Mouse (Mus musculus): Measurements from ENCODE around the gene Mmp28. TPM values are rescaled to one million over a fixed set of nuclear protein-coding genes. Genes with fewer than 3 reads are reported as not detected.

Mmp28 gene
- polyA plus RNA-seq, 1 experiment from 2014 or later, result 2.1 TPM

DNA sequence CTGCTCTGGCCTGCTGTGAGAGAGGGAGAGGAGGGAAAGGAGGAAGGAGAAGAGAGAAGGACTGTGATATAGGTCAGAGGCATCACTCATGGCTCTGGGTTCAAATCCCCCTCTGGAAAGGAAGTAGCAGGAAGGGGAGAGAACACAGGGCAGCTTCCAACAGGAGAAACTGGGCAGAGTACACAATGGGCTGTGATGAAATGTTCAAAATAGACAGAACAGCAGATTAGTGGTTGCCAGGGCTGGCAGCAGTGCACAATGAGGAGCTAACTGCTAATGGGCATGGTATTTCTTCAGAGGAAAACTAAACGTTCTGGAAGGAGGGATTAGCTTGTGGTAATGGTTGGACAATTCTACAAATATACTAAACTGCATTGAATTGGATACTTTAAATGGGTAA lies 12.3 kb downstream of the Mmp28 start:
- H3K27me3 ChIP-seq (ENCODE audit: control insufficient read depth, insufficient read depth, low read length), result peaks cover under 1% of the 10 kb centered on the region; the same call in 1 of the 2 replicates
- H3K4me2 ChIP-seq (ENCODE audit: low read depth, low read length, severe bottlenecking), result no peak overlapping the region
- H3K9ac ChIP-seq (ENCODE audit: low read length), result no peak overlapping the region
- H3K27ac ChIP-seq (ENCODE audit: low read depth, low read length), result no peak overlapping the region
- no peak for ATAC-seq (replicated peaks; ENCODE audit: low FRiP score)
- H3K4me1 ChIP-seq (replicated peaks; ENCODE audit: control insufficient read depth, insufficient read depth, low read length), result 0 out of 2 replicates have a peak, but pooled peaks cover 2% of the 10 kb centered on the region
- no peaks in the 10 kb centered on the region for H3K9me3 ChIP-seq (ENCODE audit: control insufficient read depth, low read length)
- 22% methylated on average over 1 of the region's 1 CpGs for WGBS
- DNase-seq (ENCODE audit: low spot score), result no peak
- no peaks in the 10 kb centered on the region for H3K36me3 ChIP-seq (ENCODE audit: control insufficient read depth, insufficient read depth, low read length)
- H3K4me3 ChIP-seq (ENCODE audit: low read depth, low read length), result no peak overlapping the region

DNA sequence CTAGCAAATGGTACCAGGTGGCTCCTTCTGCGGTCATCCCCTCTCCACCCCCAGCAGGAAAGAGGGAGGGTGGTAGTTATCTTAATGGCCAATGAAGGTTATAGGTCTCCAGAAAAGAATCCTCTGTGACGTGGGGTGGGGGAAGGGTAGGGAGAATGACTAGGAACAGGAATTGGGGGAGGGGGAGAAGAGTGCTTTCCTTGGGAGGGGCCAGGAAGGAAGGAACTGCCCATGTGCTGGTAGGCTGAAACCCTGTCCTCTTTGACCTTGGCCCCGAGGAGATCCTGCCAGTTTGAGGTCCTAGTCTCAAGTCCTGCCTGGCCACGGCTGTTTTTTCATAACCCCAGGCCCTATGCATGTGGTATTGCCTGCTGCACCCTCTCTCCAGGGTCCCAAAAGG lies 13.6 kb downstream of the Mmp28 start:
- H3K4me2 ChIP-seq (ENCODE audit: low read depth, low read length, severe bottlenecking), result no peak overlapping the region
- no peak overlapping the region for H3K9ac ChIP-seq (ENCODE audit: low read length)
- 58% methylated on average over 4 of the region's 4 CpGs for WGBS
- H3K4me1 ChIP-seq (replicated peaks; ENCODE audit: control insufficient read depth, insufficient read depth, low read length), result peaks cover 2% of the 10 kb centered on the region; the same call in 1 of the 2 replicates
- no peak overlapping the region for H3K4me3 ChIP-seq (ENCODE audit: low read depth, low read length)
- ATAC-seq (replicated peaks; ENCODE audit: low FRiP score) (no peak), DNase-seq (ENCODE audit: low spot score) (no peak)
- H3K36me3 ChIP-seq (ENCODE audit: control insufficient read depth, insufficient read depth, low read length), result no peaks in the 10 kb centered on the region
- no peak overlapping the region for H3K27ac ChIP-seq (ENCODE audit: low read depth, low read length)
- peaks cover 13% of the 10 kb centered on the region for H3K27me3 ChIP-seq (ENCODE audit: control insufficient read depth, insufficient read depth, low read length)
- H3K9me3 ChIP-seq (ENCODE audit: control insufficient read depth, low read length), result no peaks in the 10 kb centered on the region

DNA sequence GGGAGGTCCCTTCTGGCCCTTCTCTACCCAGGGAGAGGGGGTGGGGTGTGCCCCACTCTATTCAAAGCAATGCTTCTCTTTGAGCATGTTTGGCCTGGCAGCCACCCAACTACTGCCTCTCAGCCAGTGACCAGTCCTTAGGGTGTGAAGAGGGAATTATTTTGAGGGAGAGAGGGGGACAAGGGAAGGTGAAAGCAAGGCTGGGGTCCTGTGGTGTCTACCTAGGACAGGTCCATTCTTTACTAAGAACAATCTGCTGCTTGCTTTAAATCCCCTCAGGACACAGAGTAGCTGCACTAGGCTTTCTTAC lies 14.0 kb downstream of the Mmp28 start:
- DNase-seq (ENCODE audit: low spot score) (no peak), ATAC-seq (replicated peaks; ENCODE audit: low FRiP score) (no peak)
- H3K9ac ChIP-seq (ENCODE audit: low read length), result no peak overlapping the region
- H3K36me3 ChIP-seq (ENCODE audit: control insufficient read depth, insufficient read depth, low read length), result no peaks in the 10 kb centered on the region
- H3K4me3 ChIP-seq (ENCODE audit: low read depth, low read length), result no peak overlapping the region
- H3K9me3 ChIP-seq (ENCODE audit: control insufficient read depth, low read length), result no peaks in the 10 kb centered on the region
- H3K4me2 ChIP-seq (ENCODE audit: low read depth, low read length, severe bottlenecking), result no peak overlapping the region
- H3K27ac ChIP-seq (ENCODE audit: low read depth, low read length), result no peak overlapping the region
- peaks cover 17% of the 10 kb centered on the region for H3K27me3 ChIP-seq (ENCODE audit: control insufficient read depth, insufficient read depth, low read length)
- peaks cover 2% of the 10 kb centered on the region; the same call in 1 of the 2 replicates for H3K4me1 ChIP-seq (replicated peaks; ENCODE audit: control insufficient read depth, insufficient read depth, low read length)

DNA sequence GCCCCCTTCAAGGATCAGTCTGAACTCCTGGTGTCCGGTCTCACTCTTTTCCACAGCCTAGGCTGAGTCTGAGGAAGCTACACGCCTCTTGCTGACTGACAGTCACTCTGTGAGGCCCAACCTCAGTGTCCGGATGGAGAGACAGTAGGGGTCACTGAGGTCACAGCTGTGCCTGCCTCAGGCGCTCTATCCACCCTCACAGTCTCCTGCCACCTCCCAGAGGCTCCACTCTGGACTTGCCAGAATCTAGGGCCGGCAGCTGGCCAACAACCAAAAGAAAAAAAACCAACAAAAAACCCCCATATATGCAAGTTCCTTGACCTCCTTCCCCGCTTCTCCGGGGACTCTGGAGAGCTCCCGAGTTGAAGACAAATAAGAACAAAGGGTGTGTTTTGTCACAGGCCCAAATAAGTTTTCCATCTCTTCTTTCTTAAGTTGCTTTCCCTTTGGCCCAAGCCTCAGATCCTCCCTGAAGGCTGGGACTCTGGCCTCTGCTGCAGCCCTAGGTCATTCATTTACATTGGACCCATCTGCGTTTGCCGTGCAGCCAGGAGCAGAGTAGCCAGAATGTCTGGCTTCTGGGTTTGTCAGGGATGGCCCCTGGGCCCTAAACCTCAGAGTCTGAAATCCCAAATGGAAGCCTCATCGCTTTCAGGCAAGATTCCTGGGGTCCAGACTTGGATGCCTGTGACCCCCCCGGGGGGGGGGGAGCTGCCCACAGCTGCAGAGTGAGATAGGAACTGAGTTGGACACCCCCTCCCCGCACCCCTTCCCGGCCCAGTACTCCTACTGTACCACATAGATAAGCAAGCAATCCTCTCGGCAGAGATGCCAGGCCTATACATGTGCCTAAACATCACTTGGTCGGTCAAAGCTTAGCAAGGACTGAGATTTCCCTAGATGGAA lies 14.6 kb downstream of the Mmp28 start:
- ATAC-seq (replicated peaks; ENCODE audit: low FRiP score), result no peak
- H3K27me3 ChIP-seq (ENCODE audit: control insufficient read depth, insufficient read depth, low read length), result peaks cover 23% of the 10 kb centered on the region
- H3K9me3 ChIP-seq (ENCODE audit: control insufficient read depth, low read length), result no peaks in the 10 kb centered on the region
- DNase-seq (ENCODE audit: low spot score), result no peak
- H3K4me2 ChIP-seq (ENCODE audit: low read depth, low read length, severe bottlenecking), result no peak overlapping the region
- no peak overlapping the region for H3K4me3 ChIP-seq (ENCODE audit: low read depth, low read length)
- no peak overlapping the region for H3K9ac ChIP-seq (ENCODE audit: low read length)
- 53% methylated on average over 16 of the region's 16 CpGs for WGBS
- no peak overlapping the region for H3K27ac ChIP-seq (ENCODE audit: low read depth, low read length)
- peaks cover 2% of the 10 kb centered on the region; the same call in 1 of the 2 replicates for H3K4me1 ChIP-seq (replicated peaks; ENCODE audit: control insufficient read depth, insufficient read depth, low read length)
- no peaks in the 10 kb centered on the region for H3K36me3 ChIP-seq (ENCODE audit: control insufficient read depth, insufficient read depth, low read length)

DNA sequence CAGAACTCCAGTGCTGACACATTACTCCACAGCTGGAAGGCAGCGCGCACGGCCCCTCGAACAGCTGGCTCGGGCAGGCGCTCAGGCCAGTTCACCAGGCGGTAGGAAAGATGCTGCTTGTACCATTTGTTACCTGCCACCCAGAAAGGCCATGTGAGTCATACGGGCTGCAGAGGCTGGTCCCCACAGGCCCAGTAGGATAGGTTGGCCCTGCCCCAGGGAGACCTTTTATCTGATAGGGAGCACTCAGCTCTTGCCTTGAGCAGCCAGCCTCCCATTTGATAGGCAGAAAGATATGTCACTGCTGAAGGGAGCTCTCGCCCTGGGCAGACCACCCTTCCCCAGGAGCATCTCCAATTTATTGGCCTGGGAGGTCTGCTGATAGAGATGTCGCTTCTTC lies 15.3 kb downstream of the Mmp28 start:
- Histone ChIP-seq H3K27ac (ENCODE audit: low read depth, low read length) (no peak overlapping the region), H3K27me3 (ENCODE audit: control insufficient read depth, insufficient read depth, low read length) (peaks cover 29% of the 10 kb centered on the region), H3K4me2 (ENCODE audit: low read depth, low read length, severe bottlenecking) (no peak overlapping the region), H3K4me3 (ENCODE audit: low read depth, low read length) (no peak overlapping the region), H3K4me1 (replicated peaks; ENCODE audit: control insufficient read depth, insufficient read depth, low read length) (peaks cover 2% of the 10 kb centered on the region; the same call in 1 of the 2 replicates), H3K9me3 (ENCODE audit: control insufficient read depth, low read length) (no peaks in the 10 kb centered on the region), H3K36me3 (ENCODE audit: control insufficient read depth, insufficient read depth, low read length) (no peaks in the 10 kb centered on the region), H3K9ac (ENCODE audit: low read length) (no peak overlapping the region)
- WGBS, result 84% methylated on average over 10 of the region's 10 CpGs
- ATAC-seq (replicated peaks; ENCODE audit: low FRiP score) (no peak), DNase-seq (ENCODE audit: low spot score) (no peak)

DNA sequence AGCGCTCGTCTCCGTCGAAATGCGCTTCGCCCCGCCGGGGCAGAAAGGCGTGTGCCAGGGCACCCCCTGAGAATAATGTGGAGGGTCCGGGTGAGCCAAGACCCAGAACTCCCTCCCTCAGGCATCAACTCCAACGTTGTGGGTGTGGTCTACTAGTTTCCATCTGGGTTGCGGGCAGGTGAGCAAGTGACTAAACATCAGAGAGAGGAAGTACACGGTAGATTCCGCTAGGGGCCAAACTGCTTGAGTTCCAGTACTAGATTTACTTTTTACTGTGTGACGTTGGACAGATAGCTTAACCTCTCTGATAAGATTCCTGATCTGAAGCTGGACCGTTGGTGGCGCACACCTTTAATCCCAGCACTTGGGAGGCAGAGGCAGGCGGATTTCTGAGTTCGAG lies 17.9 kb downstream of the Mmp28 start:
- Histone ChIP-seq H3K4me3 (ENCODE audit: low read depth, low read length) (no peak overlapping the region; the same call in 1 of the 2 replicates), H3K9ac (ENCODE audit: low read length) (no peak overlapping the region), H3K4me1 (replicated peaks; ENCODE audit: control insufficient read depth, insufficient read depth, low read length) (peaks cover 2% of the 10 kb centered on the region; the same call in 1 of the 2 replicates), H3K36me3 (ENCODE audit: control insufficient read depth, insufficient read depth, low read length) (no peaks in the 10 kb centered on the region), H3K9me3 (ENCODE audit: control insufficient read depth, low read length) (no peaks in the 10 kb centered on the region), H3K4me2 (ENCODE audit: low read depth, low read length, severe bottlenecking) (no peak overlapping the region), H3K27me3 (ENCODE audit: control insufficient read depth, insufficient read depth, low read length) (peaks cover 45% of the 10 kb centered on the region), H3K27ac (ENCODE audit: low read depth, low read length) (no peak overlapping the region)
- WGBS, result 32% methylated on average over 19 of the region's 19 CpGs
- DNase-seq (ENCODE audit: low spot score) (no peak), ATAC-seq (replicated peaks; ENCODE audit: low FRiP score) (no peak)

DNA sequence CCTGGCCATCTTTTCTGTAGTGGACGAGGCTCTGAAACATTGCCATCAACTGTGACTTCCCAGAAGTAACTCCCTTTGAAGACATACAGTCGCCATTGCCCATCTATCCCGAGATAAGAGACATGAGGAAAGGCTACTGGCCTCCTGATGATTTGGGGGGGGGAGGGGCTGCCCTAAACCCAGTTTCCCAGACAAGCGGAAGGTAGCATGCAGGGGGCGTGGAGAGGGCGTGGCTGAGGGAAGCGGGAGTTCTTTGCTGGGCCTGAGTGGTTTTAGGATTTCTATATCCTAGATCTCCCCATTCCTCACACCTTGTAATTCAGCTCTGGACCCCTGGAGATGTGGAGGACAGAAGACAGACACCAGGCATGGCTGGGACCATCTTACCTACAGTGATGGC lies 19.0 kb downstream of the Mmp28 start:
- Histone ChIP-seq H3K4me2 (ENCODE audit: low read depth, low read length, severe bottlenecking) (no peak overlapping the region), H3K4me3 (ENCODE audit: low read depth, low read length) (no peak overlapping the region), H3K36me3 (ENCODE audit: control insufficient read depth, insufficient read depth, low read length) (no peaks in the 10 kb centered on the region), H3K27me3 (ENCODE audit: control insufficient read depth, insufficient read depth, low read length) (peaks cover 45% of the 10 kb centered on the region), H3K27ac (ENCODE audit: low read depth, low read length) (no peak overlapping the region), H3K4me1 (replicated peaks; ENCODE audit: control insufficient read depth, insufficient read depth, low read length) (peaks cover 2% of the 10 kb centered on the region; the same call in 1 of the 2 replicates), H3K9ac (ENCODE audit: low read length) (no peak overlapping the region), H3K9me3 (ENCODE audit: control insufficient read depth, low read length) (no peaks in the 10 kb centered on the region)
- DNase-seq (ENCODE audit: low spot score) (no peak), ATAC-seq (replicated peaks; ENCODE audit: low FRiP score) (no peak)
- WGBS, result 9% methylated on average over 7 of the region's 7 CpGs

DNA sequence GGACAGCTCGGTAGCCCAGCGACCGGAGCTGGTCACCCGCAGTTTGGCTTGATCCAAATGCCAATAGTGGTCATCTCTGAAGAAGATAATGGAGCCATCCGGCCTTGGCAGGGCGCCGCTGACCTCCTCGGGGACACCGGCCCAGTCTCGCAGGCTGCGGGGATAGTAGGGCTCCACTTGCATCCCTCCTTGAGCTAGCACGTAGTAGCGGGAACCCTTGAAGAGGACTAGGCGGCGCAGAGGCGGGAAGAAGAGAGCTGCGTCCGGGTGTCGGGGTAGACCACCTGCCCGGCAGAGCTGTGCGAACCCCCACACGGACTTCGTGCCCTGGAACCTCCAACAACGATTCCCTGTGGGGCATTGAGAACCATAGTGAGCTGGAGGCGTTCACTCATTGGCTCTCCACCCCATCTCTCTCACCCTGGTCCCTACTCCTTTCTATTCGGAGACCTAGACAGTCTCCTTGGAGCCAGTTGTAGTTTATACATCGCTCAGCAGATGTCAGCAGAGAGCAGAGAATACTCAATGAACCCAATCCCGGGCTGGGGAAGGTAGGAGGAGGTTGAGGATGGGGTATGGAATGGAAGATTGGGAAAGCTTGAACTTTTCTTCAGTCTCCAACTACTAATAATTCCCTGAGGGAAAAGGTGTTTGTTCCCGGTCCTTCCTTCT lies 20.1 kb downstream of the Mmp28 start:
- Histone ChIP-seq H3K4me1 (replicated peaks; ENCODE audit: control insufficient read depth, insufficient read depth, low read length) (no peaks in the 10 kb centered on the region; the same call in 1 of the 2 replicates), H3K27me3 (ENCODE audit: control insufficient read depth, insufficient read depth, low read length) (peaks cover 45% of the 10 kb centered on the region), H3K4me3 (ENCODE audit: low read depth, low read length) (peak overlapping the region; percentile 11; the same call in 1 of the 2 replicates), H3K4me2 (ENCODE audit: low read depth, low read length, severe bottlenecking) (peak overlapping the region; percentile 44), H3K9me3 (ENCODE audit: control insufficient read depth, low read length) (no peaks in the 10 kb centered on the region), H3K27ac (ENCODE audit: low read depth, low read length) (no peak overlapping the region), H3K9ac (ENCODE audit: low read length) (no peak overlapping the region), H3K36me3 (ENCODE audit: control insufficient read depth, insufficient read depth, low read length) (no peaks in the 10 kb centered on the region)
- DNase-seq (ENCODE audit: low spot score) (peak; percentile 79), ATAC-seq (replicated peaks; ENCODE audit: low FRiP score) (0 out of 2 replicates have a peak, but pooled peaks have one; percentile 39)
- 12% methylated on average over 29 of the region's 29 CpGs for WGBS

All from forebrain, embryonic 11.5 days (tissue).